Mouse (Mus musculus) layer of hippocampus, adult 2 months (tissue): ENCODE measurements at regions not wholly inside any gene's neighbourhood (a gene's known extent, or its start where the extent isn't known, plus 50 kb on each side); places are given as distances from the start of the nearest gene placed in this dataset.
"Not testable (repeated sequence)": the region's sequence is repeated elsewhere in the genome, so short reads cannot be mapped to it uniquely, and the experiment has no call there.

ENCODE experiments used
- DNase-seq, 2 experiments: peaks; one replicate each; pipeline ENCODE4 v3.0.0; 2022; ENCODE audit warnings: low spot score in 2 of 2
- H3K27ac ChIP-seq: fragments of 200-600 bp; 2 replicates; pipeline ENCODE4 v1.8.1; 2022
- H3K4me3 ChIP-seq: fragments of 200-600 bp; 2 replicates; pipeline ENCODE4 v1.8.1; 2022; ENCODE audit warnings: mild to moderate bottlenecking
- CTCF ChIP-seq: fragments of 200-600 bp; conservative IDR thresholded peaks from 2 replicates; pipeline ENCODE4 v1.8.1; 2022; ENCODE audit warnings: antibody characterized with exemption, mild to moderate bottlenecking, moderate library complexity

DNA sequence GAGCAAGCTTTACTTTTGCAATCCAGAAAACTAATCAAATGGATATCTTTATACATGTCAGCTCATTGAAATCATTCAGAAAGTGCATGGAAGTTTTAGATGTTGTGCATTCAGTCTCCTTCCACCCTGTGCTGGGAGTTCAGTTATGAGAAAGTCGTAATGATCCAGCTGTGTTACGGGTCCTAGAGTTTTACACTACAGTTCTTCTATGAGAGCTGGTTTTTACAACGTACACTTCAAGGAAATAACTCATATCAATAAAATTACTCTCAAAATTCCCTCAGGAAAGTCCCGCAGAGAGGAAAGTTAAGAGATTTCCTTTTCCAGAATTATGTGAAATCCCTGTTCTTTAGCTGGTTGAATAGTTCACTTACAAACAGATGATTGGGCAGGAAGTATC is 418.1 kb upstream of the Slc10a2 start:
- Histone ChIP-seq H3K4me3 (no peak overlapping the region), H3K27ac (no peak overlapping the region)
- no peak for DNase-seq
- no peak for TF ChIP-seq CTCF

DNA sequence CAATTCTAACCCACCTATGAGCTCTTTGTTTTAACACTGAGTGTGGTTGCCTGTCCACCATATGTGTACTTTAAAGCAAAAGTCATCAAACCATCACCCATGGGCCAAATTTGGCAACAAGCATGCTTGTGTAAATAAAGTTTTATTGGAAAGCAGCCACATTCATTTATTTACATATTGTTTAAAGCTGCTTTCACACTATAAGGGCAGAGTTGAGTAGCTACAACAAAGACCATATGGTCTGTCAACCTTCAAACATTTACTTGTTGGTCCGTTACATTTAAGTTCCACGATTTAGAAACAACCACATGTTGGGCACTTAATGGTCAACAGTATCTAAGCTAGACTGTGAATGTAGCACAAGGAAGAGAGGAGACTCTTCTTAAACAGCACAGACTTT is 390.7 kb upstream of the Slc10a2 start:
- DNase-seq: no peak
- TF ChIP-seq CTCF: no peak
- Histone ChIP-seq H3K27ac (no peak overlapping the region), H3K4me3 (no peak overlapping the region)

DNA sequence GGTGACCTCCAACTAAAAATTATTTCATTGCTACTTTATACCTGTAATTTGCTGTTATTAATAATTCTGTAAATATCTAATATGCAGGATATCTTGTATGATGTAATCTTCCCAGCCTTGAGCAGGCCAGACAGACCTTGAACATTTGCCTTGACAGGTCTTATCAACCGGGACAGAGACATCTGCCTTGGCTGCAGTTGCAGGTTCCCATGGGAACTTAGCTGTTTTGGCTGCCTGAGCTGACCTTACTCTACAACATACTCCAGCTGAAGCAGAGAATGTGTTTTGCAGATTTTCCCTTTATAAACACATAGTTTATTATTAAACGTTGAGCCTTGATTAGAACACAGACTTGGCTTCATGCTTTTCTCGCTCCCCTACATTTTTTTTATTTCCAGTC is 385.3 kb upstream of the Slc10a2 start:
- TF ChIP-seq CTCF: no peak
- DNase-seq: no peak
- no peak overlapping the region for H3K27ac ChIP-seq

GRCm38 (mm10) chr8:5482938-5483337 is 377.8 kb upstream of the Slc10a2 start:
- DNase-seq: no peak
- Histone ChIP-seq H3K4me3 (no peak overlapping the region), H3K27ac (no peak overlapping the region)
- TF ChIP-seq CTCF: no peak

More for the DNA sequence above, 385.3 kb upstream of the Slc10a2 start:
- no peak overlapping the region for H3K4me3 ChIP-seq

- no peak for TF ChIP-seq CTCF
- no peak for DNase-seq
- no peak overlapping the region for H3K4me3 ChIP-seq
- H3K27ac ChIP-seq: no peak overlapping the region
Observed at GRCm38 (mm10) chr8:5472999-5473398, 367.8 kb upstream of the Slc10a2 start.

- no peak for TF ChIP-seq CTCF
- no peak overlapping the region for H3K4me3 ChIP-seq
Observed at GRCm38 (mm10) chr8:5472582-5472981, 367.4 kb upstream of the Slc10a2 start.

DNA sequence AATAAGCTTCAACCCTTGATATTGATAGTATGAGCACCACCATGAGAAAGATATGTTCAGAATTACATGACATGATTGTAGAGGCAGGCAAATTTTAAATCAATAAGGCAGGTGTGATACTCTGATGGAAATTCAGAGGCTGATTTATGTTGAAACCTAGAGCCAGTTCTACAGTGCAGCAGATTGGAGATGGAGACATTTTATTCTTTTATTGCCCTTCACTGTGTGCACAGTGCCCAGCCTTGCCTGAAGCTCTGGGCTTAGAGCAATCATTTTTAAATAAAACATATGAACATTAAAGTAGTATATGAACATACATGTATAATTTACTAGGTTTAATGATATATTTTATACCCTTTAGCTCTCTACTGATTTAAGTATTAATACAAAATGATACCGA is 352.5 kb upstream of the Slc10a2 start:
- Histone ChIP-seq H3K4me3 (no peak overlapping the region), H3K27ac (no peak overlapping the region)
- TF ChIP-seq CTCF: no peak
- no peak for DNase-seq

More at GRCm38 (mm10) chr8:5472582-5472981, 367.4 kb upstream of the Slc10a2 start:
- DNase-seq: no peak
- no peak overlapping the region for H3K27ac ChIP-seq

GRCm38 (mm10) chr8:5453469-5453868 is 348.3 kb upstream of the Slc10a2 start:
- no peak for TF ChIP-seq CTCF
- Histone ChIP-seq H3K4me3 (no peak overlapping the region), H3K27ac (no peak overlapping the region)
- no peak for DNase-seq

DNA sequence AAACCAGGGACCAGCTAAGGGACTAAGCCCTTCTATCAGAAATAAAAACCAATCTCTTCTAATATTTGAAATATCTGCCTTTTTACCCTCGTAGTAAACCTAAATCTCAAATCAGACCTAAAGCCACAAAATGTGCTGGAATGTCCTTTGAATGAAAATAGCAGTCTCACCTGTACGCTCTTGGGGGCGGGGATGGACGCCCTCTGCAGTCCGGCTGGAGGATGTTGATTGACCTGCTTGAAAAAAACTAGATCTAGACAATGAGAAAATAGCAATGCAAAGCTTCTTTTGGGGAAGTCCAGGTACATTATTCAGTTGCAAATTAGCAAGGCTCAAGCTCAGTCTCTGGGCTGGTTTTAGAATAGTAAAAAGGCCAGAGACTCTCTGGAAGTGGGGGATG is 337.1 kb upstream of the Slc10a2 start:
- not testable (repeated sequence) for H3K27ac ChIP-seq, DNase-seq, H3K4me3 ChIP-seq

GRCm38 (mm10) chr8:5440404-5440803 is 335.3 kb upstream of the Slc10a2 start:
- H3K27ac ChIP-seq, DNase-seq, H3K4me3 ChIP-seq: not testable (repeated sequence)

DNA sequence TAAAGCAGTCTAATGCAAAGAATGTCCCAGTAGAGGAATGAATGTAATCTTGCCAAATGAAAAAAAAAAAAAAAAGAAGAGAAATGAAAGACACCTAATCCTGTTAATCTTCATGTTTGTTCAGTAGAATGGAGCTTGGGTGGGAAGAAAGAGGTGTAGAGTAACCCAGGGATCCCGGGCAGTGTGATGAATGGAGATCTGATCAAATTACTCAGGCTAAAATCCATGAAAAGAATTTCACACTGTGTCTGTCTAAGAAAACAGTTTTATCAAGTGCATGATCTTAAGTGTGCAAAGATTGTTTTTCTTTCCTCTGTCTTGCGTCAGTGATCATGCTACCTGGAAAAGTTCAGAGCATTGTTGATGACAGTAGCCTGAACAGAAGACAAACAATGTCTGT is 333.9 kb upstream of the Slc10a2 start:
- no peak for TF ChIP-seq CTCF
- Histone ChIP-seq H3K27ac (no peak overlapping the region), H3K4me3 (no peak overlapping the region)
- DNase-seq: no peak

DNA sequence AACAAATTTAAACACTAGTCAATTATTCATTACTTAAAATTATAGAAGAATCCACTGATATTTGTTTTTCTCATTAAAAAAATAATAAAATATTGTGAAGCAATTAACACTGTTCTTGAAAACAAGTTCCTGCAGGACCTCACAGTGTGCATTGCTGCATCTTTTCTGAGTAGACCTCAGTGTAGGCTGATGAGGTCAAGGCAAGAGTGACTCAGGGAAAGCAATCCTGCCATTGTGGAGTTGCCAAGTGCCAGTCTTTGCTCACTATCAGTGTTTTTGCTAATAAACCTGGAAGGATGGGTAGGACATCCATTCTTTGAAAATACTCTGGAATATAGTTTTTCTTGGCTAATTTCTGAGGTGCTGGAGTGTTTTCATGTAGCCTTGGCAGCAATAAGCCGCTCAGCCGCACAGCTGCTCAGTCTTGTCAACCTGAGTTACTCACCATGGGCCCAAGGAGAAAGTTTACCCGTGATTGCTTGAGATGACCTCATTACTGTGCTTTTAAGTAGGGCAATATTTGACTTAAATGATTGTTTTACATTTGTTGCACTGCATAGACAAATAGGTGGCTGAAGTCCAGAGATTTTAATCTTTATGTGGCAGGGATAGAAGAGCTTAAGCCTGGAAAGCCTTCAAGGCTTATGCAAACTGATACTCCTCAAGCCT is 323.3 kb upstream of the Slc10a2 start:
- no peak overlapping the region for H3K27ac ChIP-seq
- H3K4me3 ChIP-seq: no peak overlapping the region
- no peak for TF ChIP-seq CTCF
- DNase-seq: no peak

GRCm38 (mm10) chr8:5416841-5417240 is 311.7 kb upstream of the Slc10a2 start:
- DNase-seq, H3K27ac ChIP-seq, H3K4me3 ChIP-seq: not testable (repeated sequence)

DNA sequence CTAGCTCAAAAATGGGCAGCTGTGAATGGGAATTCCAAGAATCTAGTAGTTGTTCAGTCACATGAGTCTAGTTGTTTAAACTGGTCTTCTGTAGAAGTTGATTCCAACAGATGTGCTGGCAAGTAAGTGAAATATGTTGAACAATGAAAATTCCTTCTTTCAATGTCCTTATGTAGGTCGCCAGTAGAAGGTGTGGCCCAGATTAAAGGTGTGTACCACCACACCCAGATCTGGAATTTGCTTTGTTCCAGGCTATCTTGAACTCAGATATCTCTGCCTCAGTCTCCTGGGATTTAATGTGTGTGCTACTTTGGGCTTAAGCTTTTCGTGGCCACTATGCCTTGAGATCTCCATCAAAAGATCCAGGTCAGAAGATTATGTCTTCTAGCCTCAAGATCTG is 279.7 kb upstream of the Slc10a2 start:
- Histone ChIP-seq H3K27ac (no peak overlapping the region), H3K4me3 (no peak overlapping the region)
- DNase-seq: no peak
- TF ChIP-seq CTCF: no peak

DNA sequence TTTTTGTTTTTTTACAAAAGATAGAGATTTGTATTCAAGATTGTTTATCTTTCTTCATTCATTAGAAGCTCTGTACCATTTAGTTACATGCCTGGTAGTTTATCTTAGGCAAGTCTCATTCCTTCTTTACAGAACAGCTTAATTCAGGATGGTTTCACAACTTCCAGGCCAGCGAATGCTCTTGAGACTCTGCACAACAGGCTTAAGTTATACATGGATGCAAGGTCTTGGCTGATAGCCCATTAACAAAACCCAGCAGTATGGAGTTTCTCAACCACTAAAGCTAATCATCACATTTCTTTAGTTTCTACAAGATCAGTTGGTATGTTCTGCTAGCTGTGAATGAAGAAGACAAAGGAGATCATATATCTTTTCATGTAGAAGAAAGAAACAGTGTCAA is 272.9 kb upstream of the Slc10a2 start:
- no peak for DNase-seq
- H3K27ac ChIP-seq: no peak overlapping the region
- no peak overlapping the region for H3K4me3 ChIP-seq
- TF ChIP-seq CTCF: no peak
